Comparison of ENCODE assay signal across 21 mouse cellular contexts in genomic region chr19:24662346-24662745, GRCm38 (mm10). TPM values are rescaled to one million over a fixed set of nuclear protein-coding genes. Genes with fewer than 3 reads are reported as not detected.
"Had no signal": no experiment of that assay in that cellular context is flagged by ENCODE, and none has a peak within 500 bp of the region (broad histone marks: within the 10 kb centered on the region; RNA-seq: fewer than 3 reads in every experiment).

No protein-coding gene starts in this region.

- H3K36me3 ChIP-seq: midbrain, embryonic 10.5 days; midbrain, embryonic 12.5 days; neural tube, embryonic 13.5 days; neural tube, embryonic 15.5 days had no signal

- H3K4me2 ChIP-seq: lung, embryonic 14.5 days; midbrain, embryonic 12.5 days; neural tube, embryonic 13.5 days; neural tube, embryonic 15.5 days had no signal

- H3K4me3 ChIP-seq: midbrain, embryonic 10.5 days; midbrain, embryonic 12.5 days; myocyte; neural tube, embryonic 13.5 days; neural tube, embryonic 15.5 days had no signal

- H3K9ac ChIP-seq: lung, embryonic 14.5 days; midbrain, embryonic 12.5 days; neural tube, embryonic 13.5 days; neural tube, embryonic 15.5 days had no signal

- H3K9me3 ChIP-seq: midbrain, embryonic 10.5 days; midbrain, embryonic 12.5 days; neural tube, embryonic 13.5 days; neural tube, embryonic 15.5 days had no signal

- ATAC-seq: midbrain, embryonic 16.5 days had no signal

- H3K27ac ChIP-seq: midbrain, embryonic 10.5 days; midbrain, embryonic 12.5 days; neural tube, embryonic 13.5 days; neural tube, embryonic 15.5 days had no signal

- H3K27me3 ChIP-seq: midbrain, embryonic 12.5 days; neural tube, embryonic 13.5 days; neural tube, embryonic 15.5 days had no signal

- DNase-seq: lung, adult 18-20 months; lung, embryonic 14.5 days; lung, postnatal 10 days; lung, postnatal 4 days; midbrain, embryonic 14.5 days; retina, postnatal 1 day; right cerebral cortex, adult 18-20 months; right cerebral cortex, postnatal 25 days; right cerebral cortex, postnatal 4 days; spleen, adult 18-20 months; thymus, adult 18-20 months; thymus, postnatal 14 days; thymus, postnatal 36 days had no signal

- H3K4me1 ChIP-seq: midbrain, embryonic 12.5 days; neural tube, embryonic 13.5 days; neural tube, embryonic 15.5 days had no signal

RNA-seq across cellular contexts. Expression of gene Tmem252, which starts 11.5 kb away (rescaled TPM):
- total RNA-seq: megakaryocyte, adult 5-6 weeks; megakaryocyte-erythroid progenitor cell, adult 5-6 weeks had no signal
